Mouse (Mus musculus): Measurements from ENCODE around the gene Plekhs1. TPM values are rescaled to one million over a fixed set of nuclear protein-coding genes. Genes with fewer than 3 reads are reported as not detected.
"Not testable (repeated sequence)": the region's sequence is repeated elsewhere in the genome, so short reads cannot be mapped to it uniquely, and the experiment has no call there.

The Plekhs1 gene
- polyA plus RNA-seq, 1 experiment from 2014 or later = 0.09 TPM

DNA sequence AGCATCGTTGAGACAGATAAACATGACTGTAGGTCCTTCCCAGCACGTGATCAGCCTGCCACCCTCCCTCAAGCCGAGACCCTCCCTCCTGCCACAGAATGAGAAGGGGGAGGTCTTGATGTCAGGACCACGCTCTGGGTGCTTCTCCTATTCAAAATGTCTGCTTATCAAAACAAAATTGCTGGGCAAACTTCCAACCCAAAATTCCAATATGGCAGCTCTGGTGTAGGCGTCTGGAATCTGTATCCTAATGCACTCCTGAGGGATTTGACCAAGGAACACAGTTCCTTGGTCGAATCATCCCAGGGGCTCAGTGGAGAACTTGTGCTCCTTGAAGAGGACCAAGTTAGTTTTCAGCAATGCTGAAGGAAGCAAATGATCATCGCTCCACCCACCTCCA lies 25.5 kb downstream of the Plekhs1 start:
- H3K27me3 ChIP-seq (replicated peaks; ENCODE audit: control insufficient read depth, insufficient read depth, low read length) = no peaks in the 10 kb centered on the region
- H3K9me3 ChIP-seq (ENCODE audit: control insufficient read depth, low read length) = no peaks in the 10 kb centered on the region
- no peak overlapping the region for H3K4me2 ChIP-seq (ENCODE audit: low read length)
- no peak for ATAC-seq
- no peak overlapping the region for H3K27ac ChIP-seq (ENCODE audit: low read length)
- no peak overlapping the region for H3K9ac ChIP-seq (replicated peaks; ENCODE audit: low read depth, low read length)
- WGBS = 87% methylated on average over 7 of the region's 7 CpGs
- no peaks in the 10 kb centered on the region for H3K36me3 ChIP-seq (ENCODE audit: control insufficient read depth, insufficient read depth)
- H3K4me3 ChIP-seq (replicated peaks; ENCODE audit: low read length) = no peak overlapping the region
- H3K4me1 ChIP-seq (replicated peaks; ENCODE audit: control insufficient read depth, insufficient read depth, low read length) = peaks cover 19% of the 10 kb centered on the region

- Histone ChIP-seq H3K4me2 (ENCODE audit: low read length) (no peak overlapping the region), H3K36me3 (ENCODE audit: control insufficient read depth, insufficient read depth) (no peaks in the 10 kb centered on the region), H3K4me1 (replicated peaks; ENCODE audit: control insufficient read depth, insufficient read depth, low read length) (peaks cover 19% of the 10 kb centered on the region), H3K9ac (replicated peaks; ENCODE audit: low read depth, low read length) (no peak overlapping the region), H3K27me3 (replicated peaks; ENCODE audit: control insufficient read depth, insufficient read depth, low read length) (no peaks in the 10 kb centered on the region), H3K27ac (ENCODE audit: low read length) (no peak overlapping the region), H3K4me3 (replicated peaks; ENCODE audit: low read length) (no peak overlapping the region), H3K9me3 (ENCODE audit: control insufficient read depth, low read length) (no peaks in the 10 kb centered on the region)
- WGBS = 91% methylated on average over 2 of the region's 2 CpGs
- ATAC-seq = no peak
Observed at GRCm38 (mm10) chr19:56487339-56487738, 25.9 kb downstream of the Plekhs1 start.

DNA sequence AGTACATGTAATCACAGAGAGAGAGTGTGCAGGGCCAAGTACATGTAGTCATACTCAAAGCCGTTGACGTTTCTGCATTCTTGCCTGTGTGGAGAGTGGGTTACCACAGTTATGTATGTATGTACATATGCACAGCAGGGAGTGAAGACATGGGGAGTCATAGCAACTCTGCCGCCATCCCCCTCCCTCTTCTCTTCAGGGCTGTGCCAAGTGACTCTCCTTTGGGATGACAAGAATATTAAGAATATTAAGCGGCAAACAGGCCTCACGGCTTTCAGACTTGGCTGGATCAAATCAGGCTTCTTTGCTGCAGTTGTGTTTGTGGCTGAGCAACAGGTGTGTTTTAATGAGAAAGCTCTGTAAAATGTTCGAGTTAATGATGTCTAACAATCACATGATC lies 28.2 kb downstream of the Plekhs1 start:
- no peak overlapping the region for H3K4me3 ChIP-seq (replicated peaks; ENCODE audit: low read length)
- ATAC-seq = no peak
- H3K9me3 ChIP-seq (ENCODE audit: control insufficient read depth, low read length) = no peaks in the 10 kb centered on the region
- WGBS = 81% methylated on average over 6 of the region's 6 CpGs
- no peak overlapping the region for H3K9ac ChIP-seq (replicated peaks; ENCODE audit: low read depth, low read length)
- peaks cover 16% of the 10 kb centered on the region for H3K4me1 ChIP-seq (replicated peaks; ENCODE audit: control insufficient read depth, insufficient read depth, low read length)
- H3K27me3 ChIP-seq (replicated peaks; ENCODE audit: control insufficient read depth, insufficient read depth, low read length) = no peaks in the 10 kb centered on the region
- no peaks in the 10 kb centered on the region for H3K36me3 ChIP-seq (ENCODE audit: control insufficient read depth, insufficient read depth)
- no peak overlapping the region for H3K4me2 ChIP-seq (ENCODE audit: low read length)
- no peak overlapping the region for H3K27ac ChIP-seq (ENCODE audit: low read length)

- H3K9ac ChIP-seq (replicated peaks; ENCODE audit: low read depth, low read length); H3K4me3 ChIP-seq (replicated peaks; ENCODE audit: low read length); H3K9me3 ChIP-seq (ENCODE audit: control insufficient read depth, low read length); H3K4me2 ChIP-seq (ENCODE audit: low read length); H3K36me3 ChIP-seq (ENCODE audit: control insufficient read depth, insufficient read depth); H3K27me3 ChIP-seq (replicated peaks; ENCODE audit: control insufficient read depth, insufficient read depth, low read length); H3K4me1 ChIP-seq (replicated peaks; ENCODE audit: control insufficient read depth, insufficient read depth, low read length); H3K27ac ChIP-seq (ENCODE audit: low read length): not testable (repeated sequence)
- 0 out of 2 replicates have a peak, but pooled peaks have one; percentile 20 for ATAC-seq
- no CpG with 5 or more reads among the region's 2 CpGs for WGBS
Observed at GRCm38 (mm10) chr19:56494157-56494556, 32.7 kb downstream of the Plekhs1 start.

DNA sequence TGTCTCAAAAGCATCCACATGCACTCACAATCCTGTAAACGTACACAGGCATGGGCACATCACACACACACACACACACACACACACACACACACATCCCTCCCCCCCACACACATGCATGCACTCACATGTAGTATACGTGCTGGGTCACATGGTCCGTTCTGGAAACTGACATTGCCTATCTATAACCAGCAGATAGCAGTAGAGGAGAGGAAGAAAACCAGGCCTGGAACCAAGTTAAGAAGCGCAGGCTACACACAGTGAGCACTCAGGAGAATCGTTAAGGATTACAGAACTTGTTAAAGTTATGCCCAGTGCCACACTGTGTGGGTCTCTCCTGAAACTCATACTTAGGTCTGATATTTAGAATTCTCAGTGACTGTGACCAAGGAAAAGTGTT lies 41.6 kb downstream of the Plekhs1 start:
- no CpG with 5 or more reads among the region's 5 CpGs for WGBS
- H3K27me3 ChIP-seq (replicated peaks; ENCODE audit: control insufficient read depth, insufficient read depth, low read length); H3K9ac ChIP-seq (replicated peaks; ENCODE audit: low read depth, low read length); H3K27ac ChIP-seq (ENCODE audit: low read length); H3K36me3 ChIP-seq (ENCODE audit: control insufficient read depth, insufficient read depth); H3K4me3 ChIP-seq (replicated peaks; ENCODE audit: low read length); ATAC-seq; H3K4me1 ChIP-seq (replicated peaks; ENCODE audit: control insufficient read depth, insufficient read depth, low read length); H3K9me3 ChIP-seq (ENCODE audit: control insufficient read depth, low read length); H3K4me2 ChIP-seq (ENCODE audit: low read length): not testable (repeated sequence)

- not testable (repeated sequence) for H3K36me3 ChIP-seq (ENCODE audit: control insufficient read depth, insufficient read depth)
Observed at GRCm38 (mm10) chr19:56503525-56503924, 42.1 kb downstream of the Plekhs1 start.

GRCm38 (mm10) chr19:56511207-56511606 lies 49.8 kb downstream of the Plekhs1 start:
- H3K4me1 ChIP-seq (replicated peaks; ENCODE audit: control insufficient read depth, insufficient read depth, low read length); H3K9ac ChIP-seq (replicated peaks; ENCODE audit: low read depth, low read length); H3K4me3 ChIP-seq (replicated peaks; ENCODE audit: low read length); H3K27ac ChIP-seq (ENCODE audit: low read length); H3K36me3 ChIP-seq (ENCODE audit: control insufficient read depth, insufficient read depth); ATAC-seq; H3K27me3 ChIP-seq (replicated peaks; ENCODE audit: control insufficient read depth, insufficient read depth, low read length); H3K9me3 ChIP-seq (ENCODE audit: control insufficient read depth, low read length); H3K4me2 ChIP-seq (ENCODE audit: low read length): not testable (repeated sequence)
- WGBS = no CpG with 5 or more reads among the region's 4 CpGs

More at GRCm38 (mm10) chr19:56503525-56503924, 42.1 kb downstream of the Plekhs1 start:
- H3K9me3 ChIP-seq (ENCODE audit: control insufficient read depth, low read length); H3K4me2 ChIP-seq (ENCODE audit: low read length); ATAC-seq; H3K27ac ChIP-seq (ENCODE audit: low read length); H3K4me3 ChIP-seq (replicated peaks; ENCODE audit: low read length); H3K9ac ChIP-seq (replicated peaks; ENCODE audit: low read depth, low read length); H3K4me1 ChIP-seq (replicated peaks; ENCODE audit: control insufficient read depth, insufficient read depth, low read length); H3K27me3 ChIP-seq (replicated peaks; ENCODE audit: control insufficient read depth, insufficient read depth, low read length): not testable (repeated sequence)
- no CpG with 5 or more reads among the region's 5 CpGs for WGBS

DNA sequence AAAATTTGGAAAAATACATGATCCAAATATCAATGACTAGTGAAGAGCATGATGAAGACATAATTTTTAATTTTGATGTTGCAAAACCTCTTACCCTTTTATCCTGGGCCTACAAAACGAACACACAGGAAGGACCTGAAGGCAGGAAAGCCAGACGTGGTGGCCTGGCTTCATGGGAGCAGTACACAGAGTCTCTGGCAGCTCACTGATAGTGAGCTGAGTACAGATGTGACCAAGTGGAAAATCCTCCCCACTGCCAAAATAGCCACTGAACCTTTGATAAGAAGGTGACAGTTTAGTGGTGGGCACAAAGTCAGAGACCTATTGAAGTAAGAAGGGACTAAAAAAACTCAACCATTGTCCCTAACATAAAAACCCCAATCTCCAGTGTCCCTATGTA lies 52.1 kb downstream of the Plekhs1 start:
- not testable (repeated sequence) for H3K9me3 ChIP-seq (ENCODE audit: control insufficient read depth, low read length); H3K4me3 ChIP-seq (replicated peaks; ENCODE audit: low read length); H3K27ac ChIP-seq (ENCODE audit: low read length); H3K36me3 ChIP-seq (ENCODE audit: control insufficient read depth, insufficient read depth); ATAC-seq; H3K4me2 ChIP-seq (ENCODE audit: low read length); H3K9ac ChIP-seq (replicated peaks; ENCODE audit: low read depth, low read length); H3K4me1 ChIP-seq (replicated peaks; ENCODE audit: control insufficient read depth, insufficient read depth, low read length); H3K27me3 ChIP-seq (replicated peaks; ENCODE audit: control insufficient read depth, insufficient read depth, low read length)
- WGBS = no CpG with 5 or more reads among the region's 2 CpGs

DNA sequence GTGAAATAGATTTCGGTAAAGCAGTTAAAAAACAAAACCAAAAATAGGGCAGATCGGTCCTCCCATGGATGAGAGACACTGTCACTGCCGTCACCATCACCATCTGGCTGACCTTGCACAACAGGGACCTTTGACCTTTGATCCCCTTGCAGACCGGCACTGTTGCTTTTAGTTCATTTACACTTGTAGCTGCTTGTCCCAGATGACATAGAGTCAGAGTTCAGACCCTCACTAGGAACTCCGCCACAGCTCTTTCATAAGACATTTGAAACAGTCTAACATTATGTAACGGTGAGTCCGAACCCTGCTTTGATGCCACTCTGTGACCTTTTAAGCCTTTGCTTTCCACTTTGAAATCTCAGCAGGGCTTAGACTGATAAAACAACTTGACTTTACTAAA lies 58.0 kb downstream of the Plekhs1 start:
- H3K9me3 ChIP-seq (ENCODE audit: control insufficient read depth, low read length); H3K4me3 ChIP-seq (replicated peaks; ENCODE audit: low read length); H3K27ac ChIP-seq (ENCODE audit: low read length); H3K9ac ChIP-seq (replicated peaks; ENCODE audit: low read depth, low read length); H3K36me3 ChIP-seq (ENCODE audit: control insufficient read depth, insufficient read depth); H3K4me1 ChIP-seq (replicated peaks; ENCODE audit: control insufficient read depth, insufficient read depth, low read length); H3K27me3 ChIP-seq (replicated peaks; ENCODE audit: control insufficient read depth, insufficient read depth, low read length); H3K4me2 ChIP-seq (ENCODE audit: low read length); ATAC-seq: not testable (repeated sequence)
- no CpG with 5 or more reads among the region's 7 CpGs for WGBS

DNA sequence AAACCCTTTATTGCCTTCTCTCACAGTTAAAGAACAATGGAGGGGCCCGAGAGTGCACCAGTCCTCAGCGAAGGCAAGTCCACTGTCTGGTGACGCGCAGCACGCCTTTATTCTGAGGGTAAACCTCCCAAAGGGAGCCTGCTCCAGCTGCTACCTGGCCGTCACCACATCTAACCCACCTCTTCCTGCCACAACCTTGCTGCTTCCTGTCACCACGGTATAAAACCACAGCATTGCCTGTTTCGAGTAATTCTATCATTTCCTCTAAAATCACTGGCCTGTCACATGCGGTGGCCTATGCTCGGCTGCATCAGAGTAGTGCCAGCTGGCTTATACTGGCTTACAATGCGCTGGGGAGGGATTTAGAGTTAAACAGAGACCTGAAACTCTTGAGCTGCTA lies 69.1 kb downstream of the Plekhs1 start:
- not testable (repeated sequence) for H3K4me3 ChIP-seq (replicated peaks; ENCODE audit: low read length); H3K4me1 ChIP-seq (replicated peaks; ENCODE audit: control insufficient read depth, insufficient read depth, low read length); ATAC-seq; H3K4me2 ChIP-seq (ENCODE audit: low read length); H3K9me3 ChIP-seq (ENCODE audit: control insufficient read depth, low read length); H3K36me3 ChIP-seq (ENCODE audit: control insufficient read depth, insufficient read depth); H3K9ac ChIP-seq (replicated peaks; ENCODE audit: low read depth, low read length); H3K27ac ChIP-seq (ENCODE audit: low read length); H3K27me3 ChIP-seq (replicated peaks; ENCODE audit: control insufficient read depth, insufficient read depth, low read length)
- no CpG with 5 or more reads among the region's 11 CpGs for WGBS

Data from forebrain, embryonic 16.5 days (tissue).